Mouse (Mus musculus): ENCODE data around the gene Tnrc18.

GRCm38 (mm10) chr5:142692248-142692647, 125.2 kb downstream of the Tnrc18 start, which contains the start of gene Slc29a4:
- no peak for TF ChIP-seq CTCF (conservative IDR thresholded peaks at IDR 0.05 in 1 of 2, IDR thresholded peaks at IDR 0.05 in 1 of 2; ENCODE audit: low read depth in 2 of 2, low read length in 2 of 2)
- no peak for TF ChIP-seq TCF12 (IDR thresholded peaks at IDR 0.05; ENCODE audit: low read depth, low read length)
- TF ChIP-seq ZKSCAN1 (IDR thresholded peaks at IDR 0.05; ENCODE audit: borderline replicate concordance, low read depth, low read length), result no peak
- no peak for TF ChIP-seq EP300 (IDR thresholded peaks at IDR 0.05; ENCODE audit: low read length)
- no peak for TF ChIP-seq SMC3 (IDR thresholded peaks at IDR 0.05; ENCODE audit: low read depth, low read length)
- TF ChIP-seq POLR2A (IDR thresholded peaks at IDR 0.05; ENCODE audit: low read depth, low read length), result no peak
- no peak for TF ChIP-seq JUN (IDR thresholded peaks at IDR 0.05; ENCODE audit: insufficient read depth, low read depth, low read length)
- TF ChIP-seq POLR2AphosphoS2 (IDR thresholded peaks at IDR 0.05; ENCODE audit: low read depth, low read length), result no peak

Measured in CH12.LX (cell line).